Mouse (Mus musculus) heart, postnatal 4 days (tissue): Measurements from ENCODE around the gene Cd3g. TPM values are rescaled to one million over a fixed set of nuclear protein-coding genes. Genes with fewer than 3 reads are reported as not detected.

ENCODE experiments used
- DNase-seq: peaks from one replicate; pipeline ENCODE4 v3.0.0; 2021
- total RNA-seq, 2 experiments: library from RNA; stranded (reverse); gene quantifications; 2 replicates each; pipeline ENCODE4 v1.2.3; 2021

Gene Cd3g
- total RNA-seq: under 1 TPM; 0.43 to 0.48 TPM

GRCm38 (mm10) chr9:44980242-44980641, at the start of gene Cd3g:
TSS of gene Cd3g (minus strand) at chr9:44980431.
- DNase-seq: no peak

- DNase-seq: no peak
Observed at GRCm38 (mm10) chr9:45027376-45027775, 47.1 kb upstream of the Cd3g start.

DNA sequence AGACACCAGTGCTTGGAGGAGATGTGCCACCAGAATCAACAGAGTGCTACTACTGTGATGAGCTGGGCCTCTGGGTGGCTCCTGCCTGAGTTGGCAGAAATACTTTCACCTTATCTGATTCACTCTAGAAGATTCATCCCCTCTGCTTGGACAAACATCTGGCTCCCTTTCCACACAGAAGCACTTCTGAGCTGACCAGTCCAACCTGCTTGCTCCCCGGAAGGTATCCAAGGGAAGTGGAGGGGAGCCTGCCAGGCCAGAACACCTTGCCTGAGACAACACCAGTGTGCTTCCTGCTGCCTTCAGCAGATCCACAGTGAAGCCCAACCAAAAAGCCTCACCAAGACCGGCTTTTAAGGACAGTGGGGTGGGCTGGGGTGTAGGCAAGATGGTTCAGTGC, 44.0 kb upstream of the Cd3g start:
- DNase-seq: no peak

DNA sequence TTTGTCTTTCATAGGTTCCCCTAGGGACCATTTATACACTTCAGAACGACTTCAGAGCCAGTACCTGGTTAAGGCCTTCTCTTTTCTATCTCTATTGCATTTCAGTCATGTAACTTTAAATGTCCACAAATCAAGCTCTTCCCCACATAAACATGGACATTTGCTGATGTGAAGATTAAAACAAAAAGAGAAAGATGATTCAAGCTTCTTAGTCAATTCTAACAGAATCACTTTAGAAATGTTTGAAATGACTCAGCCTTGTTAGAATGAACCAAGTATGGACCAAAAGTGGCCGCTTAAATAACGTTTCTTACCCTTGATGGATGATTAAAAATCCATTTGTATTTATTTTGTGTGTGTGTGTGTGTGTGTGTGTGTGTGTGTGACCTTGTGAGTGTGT, 43.4 kb upstream of the Cd3g start:
- DNase-seq: no peak

DNA sequence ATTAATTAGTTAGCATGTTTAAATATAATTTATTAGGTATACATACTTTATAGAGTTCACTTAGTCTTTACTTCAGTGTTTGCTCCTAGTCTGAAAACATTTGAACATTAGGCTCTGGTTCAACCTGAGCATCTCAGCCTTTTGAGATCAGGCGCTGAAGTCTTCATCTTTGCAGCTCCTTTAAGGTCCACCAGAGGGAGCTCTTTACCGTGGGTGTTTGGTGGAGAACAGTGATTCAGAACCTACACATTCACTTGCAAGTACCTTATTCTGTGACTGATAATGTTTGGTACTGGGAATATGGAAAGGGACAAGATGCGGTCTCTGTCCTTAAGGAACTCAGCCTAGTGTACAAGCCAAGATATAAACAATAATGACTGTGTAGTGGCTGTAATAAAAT, 42.6 kb upstream of the Cd3g start:
- DNase-seq: peak; percentile 72

GRCm38 (mm10) chr9:45018031-45018430, 37.8 kb upstream of the Cd3g start:
- DNase-seq: no peak

- no peak for DNase-seq
Observed at GRCm38 (mm10) chr9:45015841-45016240, 35.6 kb upstream of the Cd3g start.

GRCm38 (mm10) chr9:45014879-45015278, 34.6 kb upstream of the Cd3g start:
- DNase-seq: no peak

DNA sequence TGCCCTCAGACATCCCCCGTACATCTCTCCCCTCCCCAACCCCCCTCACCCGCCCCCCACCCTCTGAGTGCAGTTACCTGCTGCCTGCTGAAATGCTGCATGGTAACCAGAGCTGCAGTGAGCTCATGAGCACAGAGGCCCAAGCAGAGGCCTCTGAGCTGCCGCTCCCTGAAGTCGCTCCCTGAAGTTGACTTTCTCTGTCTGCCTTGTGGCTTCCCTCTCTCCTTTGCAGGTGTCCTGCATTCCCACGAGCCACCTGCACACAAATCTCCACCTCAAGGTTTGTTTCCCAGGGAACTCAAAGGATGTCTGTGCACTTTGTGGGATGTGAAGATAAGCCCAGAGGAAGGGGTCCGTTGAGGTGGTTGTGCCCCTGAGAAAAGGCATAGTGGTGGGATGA, 31.1 kb upstream of the Cd3g start:
- DNase-seq: no peak

- DNase-seq: no peak
Observed at GRCm38 (mm10) chr9:45010461-45010860, 30.2 kb upstream of the Cd3g start.

- no peak for DNase-seq
Observed at GRCm38 (mm10) chr9:45009180-45010078, 29.2 kb upstream of the Cd3g start, which contains the start of gene Cd3e. TSS of gene Cd3e (minus strand) at chr9:45009627.

- no peak for DNase-seq
Observed at GRCm38 (mm10) chr9:45008342-45008741, 28.1 kb upstream of the Cd3g start.

DNA sequence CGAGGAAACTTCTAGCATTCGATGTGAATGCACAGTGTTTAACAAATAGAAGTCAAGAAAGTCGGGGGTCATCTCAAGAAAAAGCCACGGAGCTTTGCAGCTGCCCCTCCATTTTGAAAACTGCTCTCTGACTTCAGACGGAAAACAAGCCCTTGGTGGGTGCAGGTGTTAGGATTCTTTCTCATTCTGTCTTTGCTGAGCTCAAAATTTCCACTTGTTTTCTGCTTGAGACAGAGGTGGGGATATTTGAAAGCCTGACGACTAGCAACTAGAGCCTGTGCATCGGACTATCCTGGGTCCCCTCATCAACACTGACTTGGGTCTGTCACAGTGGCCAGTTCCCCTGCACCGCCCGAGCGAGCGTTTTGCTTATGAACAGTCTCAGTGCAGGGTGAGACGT, 27.2 kb upstream of the Cd3g start:
- no peak for DNase-seq

DNA sequence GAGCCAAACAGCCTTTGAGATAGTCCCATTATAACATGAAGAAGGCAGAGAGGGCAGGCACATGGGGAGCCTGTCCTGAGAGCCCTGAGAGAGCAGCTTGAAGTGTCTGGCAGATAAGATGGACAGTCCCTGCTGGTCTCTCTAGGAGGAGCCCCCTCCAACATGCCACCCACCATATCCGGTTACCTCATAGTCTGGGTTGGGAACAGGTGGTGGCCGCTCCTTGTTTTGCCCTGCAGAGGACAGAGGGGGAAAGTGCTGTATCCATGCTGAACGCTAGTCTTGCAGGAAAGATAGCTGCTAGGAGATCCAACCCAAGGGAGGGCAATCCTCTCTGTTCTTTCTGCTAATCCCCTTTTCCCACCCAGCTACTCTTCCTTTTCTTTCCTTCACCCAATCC, 20.0 kb upstream of the Cd3g start:
- DNase-seq: no peak

GRCm38 (mm10) chr9:44999776-45000175, 19.5 kb upstream of the Cd3g start:
- DNase-seq: no peak

GRCm38 (mm10) chr9:44999171-44999570, 18.9 kb upstream of the Cd3g start:
- DNase-seq: no peak

- no peak for DNase-seq
Observed at GRCm38 (mm10) chr9:44998138-44998537, 17.9 kb upstream of the Cd3g start.

DNA sequence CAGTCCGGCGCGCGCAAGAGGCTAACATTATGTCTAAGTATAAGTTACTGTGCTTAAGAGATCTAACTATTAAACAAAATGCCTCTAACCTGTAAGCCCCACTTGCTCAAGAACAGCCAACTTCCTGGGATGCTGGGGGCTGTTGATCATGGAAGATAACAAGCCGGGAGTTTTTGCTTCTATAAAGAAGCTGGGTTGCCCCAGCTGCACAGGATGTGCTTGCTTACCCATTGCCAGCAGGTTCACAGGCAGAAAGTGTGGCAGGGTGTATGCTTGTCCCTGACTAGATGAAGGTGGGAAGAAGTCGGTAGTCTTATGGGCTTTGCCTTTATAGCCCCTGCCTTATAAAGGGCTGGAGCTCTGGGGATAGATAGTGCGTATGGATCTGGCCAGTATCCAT, 16.4 kb upstream of the Cd3g start:
- no peak for DNase-seq

DNA sequence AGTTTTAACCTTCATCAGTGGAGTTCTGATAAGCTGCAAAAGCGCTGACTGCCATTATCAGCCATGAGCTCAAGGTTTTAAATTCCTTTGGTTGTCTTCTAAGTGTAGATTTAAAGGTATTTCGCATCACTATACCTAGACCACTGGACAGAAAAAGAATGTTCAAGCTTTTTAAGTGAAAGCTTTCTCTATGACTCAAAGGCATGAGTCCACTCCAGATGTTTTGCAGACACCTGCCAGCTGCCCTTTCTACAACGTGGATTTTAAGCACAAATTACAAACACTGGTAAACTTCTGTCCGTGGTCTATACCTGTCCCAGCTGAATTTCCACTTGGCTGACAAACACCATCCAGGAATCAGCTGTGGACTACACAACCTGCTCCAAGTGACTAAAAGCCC, 14.7 kb upstream of the Cd3g start:
- no peak for DNase-seq

DNA sequence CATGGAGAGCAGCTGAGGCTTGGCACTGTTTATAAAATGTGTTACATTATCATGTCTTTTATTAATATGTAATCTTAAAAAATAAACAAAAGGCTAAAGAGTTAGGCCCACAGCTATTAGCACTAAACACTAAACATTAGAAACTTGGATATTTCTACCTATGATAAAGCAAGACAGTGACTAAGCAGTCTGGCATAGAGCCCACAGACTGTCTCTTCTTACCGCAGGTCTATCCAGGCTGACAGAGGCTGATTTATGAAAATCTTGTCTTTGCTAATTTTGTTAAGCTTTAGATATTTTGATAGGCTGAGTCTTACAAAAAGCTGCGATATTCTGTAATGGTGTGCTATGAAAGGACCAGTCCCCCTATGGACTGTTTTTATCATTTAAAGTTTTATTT, 13.0 kb upstream of the Cd3g start:
- DNase-seq: no peak

DNA sequence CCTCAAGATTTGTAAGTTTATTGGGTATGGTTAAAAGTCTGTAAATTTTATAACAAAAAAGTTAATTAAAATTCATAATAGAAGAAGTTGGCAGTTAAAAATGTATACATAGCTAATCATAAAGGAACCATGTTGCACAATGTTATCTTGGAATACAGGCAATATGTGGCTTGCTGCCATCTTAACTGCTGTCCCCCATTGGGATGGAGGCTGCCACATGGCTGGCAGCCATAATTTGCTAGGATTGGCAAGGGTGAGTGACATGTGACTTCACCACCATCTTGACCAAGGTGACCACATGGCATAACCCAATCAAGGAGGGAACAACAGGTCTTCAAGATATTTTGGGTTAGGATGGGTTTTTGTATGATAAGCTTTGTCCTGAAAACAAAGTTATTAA, 12.0 kb upstream of the Cd3g start:
- DNase-seq: no peak

DNA sequence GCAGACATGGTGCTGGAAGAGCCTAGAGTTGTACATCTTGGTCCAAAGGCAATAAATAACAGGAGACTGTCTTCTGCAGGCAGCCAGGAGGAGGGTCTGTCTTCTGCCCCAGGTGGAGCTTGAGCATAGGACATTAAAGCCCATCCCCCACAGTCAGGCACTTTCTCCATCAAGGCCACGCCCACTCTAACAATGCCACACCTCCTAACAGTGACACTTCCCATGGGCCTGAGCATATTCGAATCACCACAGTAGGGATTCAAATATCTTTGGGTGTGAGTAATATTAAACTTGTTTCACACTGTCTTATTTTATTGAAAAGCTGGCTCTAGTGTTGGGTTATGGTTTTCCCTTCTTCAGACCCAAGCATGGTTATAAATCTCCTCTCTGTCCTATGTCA, 11.6 kb upstream of the Cd3g start:
- no peak for DNase-seq

- DNase-seq: no peak
Observed at GRCm38 (mm10) chr9:44986976-44987375, 6.7 kb upstream of the Cd3g start.

DNA sequence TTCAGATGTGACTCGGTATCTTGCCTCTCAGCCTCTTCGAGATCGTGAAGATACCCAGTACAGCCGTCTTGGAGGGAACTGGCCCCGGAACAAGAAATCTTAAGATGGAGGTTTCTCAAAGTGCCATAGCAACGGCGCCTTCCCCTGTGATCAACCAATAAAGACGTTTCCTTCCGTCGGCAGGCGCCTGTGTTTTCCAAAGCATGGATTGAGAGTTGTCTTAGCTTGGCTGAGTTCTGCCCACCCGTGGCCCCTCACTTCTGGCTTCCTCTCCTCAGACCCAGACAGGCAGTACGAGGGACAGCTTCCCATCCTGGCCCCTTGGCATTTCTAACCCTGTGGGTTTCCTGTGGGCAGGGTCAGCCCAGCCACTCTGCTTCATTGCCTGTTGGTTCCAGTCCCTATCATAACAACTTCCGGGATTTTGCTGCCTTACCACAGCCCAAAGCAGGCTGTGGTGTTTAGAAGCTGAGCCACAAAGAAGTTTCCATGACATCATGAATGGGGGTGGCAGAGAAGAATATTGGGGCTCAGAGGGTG, 6.1 kb upstream of the Cd3g start:
- peak; percentile 7 for DNase-seq
